Mouse (Mus musculus) cerebellum, adult 18-20 months (tissue): ENCODE measurements around the gene Dlst.
A peak's percentile ranks its signal among the peaks of the same experiment; 100 is the strongest.

Experiments used
- DNase-seq, 2 experiments: peaks; one replicate each; pipeline ENCODE4 v3.0.0; 2021

Gene Dlst

GRCm38 (mm10) chr12:85110698-85111592 lies at the start of gene Dlst, which contains the start of gene Prox2:
Gene Dlst (plus strand): TSS chr12:85110833.
Gene Prox2 (minus strand): TSS chr12:85110759.
- peak; percentile 87 to 94 for DNase-seq

- no peak for DNase-seq
Measured at GRCm38 (mm10) chr12:85071043-85071442, 39.6 kb upstream of the Dlst start.

GRCm38 (mm10) chr12:85077100-85077499 lies 33.5 kb upstream of the Dlst start:
- no peak for DNase-seq

GRCm38 (mm10) chr12:85084257-85084656 lies 26.4 kb upstream of the Dlst start:
- no peak for DNase-seq

GRCm38 (mm10) chr12:85084941-85085340 lies 25.7 kb upstream of the Dlst start:
- no peak for DNase-seq

GRCm38 (mm10) chr12:85087845-85088244 lies 22.8 kb upstream of the Dlst start:
- no peak for DNase-seq

GRCm38 (mm10) chr12:85091190-85091589 lies 19.4 kb upstream of the Dlst start:
- DNase-seq, result no peak

- DNase-seq, result peak; percentile 74 to 75
Measured at GRCm38 (mm10) chr12:85092214-85092613, 18.4 kb upstream of the Dlst start.

GRCm38 (mm10) chr12:85094010-85094409 lies 16.6 kb upstream of the Dlst start:
- DNase-seq, result peak in 1 of 2 experiments; percentile 15

- DNase-seq, result peak in 1 of 2 experiments; percentile 15
Measured at GRCm38 (mm10) chr12:85094706-85095105, 15.9 kb upstream of the Dlst start.

GRCm38 (mm10) chr12:85095146-85095545 lies 15.5 kb upstream of the Dlst start:
- no peak for DNase-seq

- no peak for DNase-seq
Measured at GRCm38 (mm10) chr12:85095859-85096258, 14.8 kb upstream of the Dlst start.

GRCm38 (mm10) chr12:85101001-85101400 lies 9.6 kb upstream of the Dlst start:
- no peak for DNase-seq

GRCm38 (mm10) chr12:85101521-85102106 lies 9.0 kb upstream of the Dlst start:
- DNase-seq, result no peak

- no peak for DNase-seq
Measured at GRCm38 (mm10) chr12:85103096-85103495, 7.5 kb upstream of the Dlst start.

- no peak for DNase-seq
Measured at GRCm38 (mm10) chr12:85104789-85105188, 5.8 kb upstream of the Dlst start.

- DNase-seq, result no peak
Measured at GRCm38 (mm10) chr12:85106292-85106691, 4.3 kb upstream of the Dlst start.

- DNase-seq, result no peak
Measured at GRCm38 (mm10) chr12:85108643-85109042, 2.0 kb upstream of the Dlst start.

GRCm38 (mm10) chr12:85109426-85109825 lies 1.2 kb upstream of the Dlst start:
- no peak for DNase-seq

- DNase-seq, result peak in 1 of 2 experiments; percentile 6
Measured at GRCm38 (mm10) chr12:85110011-85110697, 479 bp upstream of the Dlst start.

GRCm38 (mm10) chr12:85112550-85113251 lies 2.1 kb downstream of the Dlst start:
- DNase-seq, result no peak

GRCm38 (mm10) chr12:85113337-85113736 lies 2.7 kb downstream of the Dlst start:
- no peak for DNase-seq

GRCm38 (mm10) chr12:85113917-85114316 lies 3.3 kb downstream of the Dlst start:
- DNase-seq, result no peak
